Mouse (Mus musculus): Measurements from ENCODE around the gene Hps1.

The Hps1 gene

DNA sequence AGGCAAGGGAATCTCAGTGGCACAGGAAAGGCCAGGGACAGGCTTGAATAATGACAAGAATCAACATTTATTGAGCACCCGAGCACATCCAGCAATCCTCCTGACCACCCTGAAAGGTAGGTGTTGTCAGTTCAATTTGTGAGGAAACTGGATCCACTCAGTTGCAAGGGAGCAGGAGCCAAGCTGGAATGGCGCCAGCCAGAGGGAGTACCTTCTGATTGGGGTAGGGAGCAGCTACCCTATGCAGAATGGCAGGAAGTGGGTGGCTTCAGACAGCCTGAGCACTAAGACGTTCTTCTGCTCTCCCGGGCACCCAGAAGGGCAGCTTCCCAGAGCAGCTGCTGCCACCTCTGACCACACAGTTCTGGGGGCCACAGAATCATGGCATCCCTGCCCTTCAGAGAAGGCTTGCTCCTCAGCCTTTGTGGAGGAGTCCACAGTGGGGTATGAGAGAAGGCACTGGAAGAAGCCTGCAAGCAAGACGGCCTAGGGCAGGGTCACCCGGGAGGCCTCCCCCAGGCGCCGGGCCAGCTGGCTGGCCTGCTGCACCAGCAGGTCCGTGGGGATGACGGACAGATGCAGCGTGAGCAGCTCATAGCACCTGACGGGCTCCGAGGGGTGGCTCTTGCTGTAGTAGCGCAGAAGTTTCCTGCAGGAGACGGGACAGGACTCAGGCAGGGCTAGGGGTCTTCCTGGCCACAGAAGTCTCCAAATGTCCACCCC is 24.5 kb downstream of the Hps1 start:
- no peak for DNase-seq (ENCODE audit: extremely low read depth, low read depth)

DNA sequence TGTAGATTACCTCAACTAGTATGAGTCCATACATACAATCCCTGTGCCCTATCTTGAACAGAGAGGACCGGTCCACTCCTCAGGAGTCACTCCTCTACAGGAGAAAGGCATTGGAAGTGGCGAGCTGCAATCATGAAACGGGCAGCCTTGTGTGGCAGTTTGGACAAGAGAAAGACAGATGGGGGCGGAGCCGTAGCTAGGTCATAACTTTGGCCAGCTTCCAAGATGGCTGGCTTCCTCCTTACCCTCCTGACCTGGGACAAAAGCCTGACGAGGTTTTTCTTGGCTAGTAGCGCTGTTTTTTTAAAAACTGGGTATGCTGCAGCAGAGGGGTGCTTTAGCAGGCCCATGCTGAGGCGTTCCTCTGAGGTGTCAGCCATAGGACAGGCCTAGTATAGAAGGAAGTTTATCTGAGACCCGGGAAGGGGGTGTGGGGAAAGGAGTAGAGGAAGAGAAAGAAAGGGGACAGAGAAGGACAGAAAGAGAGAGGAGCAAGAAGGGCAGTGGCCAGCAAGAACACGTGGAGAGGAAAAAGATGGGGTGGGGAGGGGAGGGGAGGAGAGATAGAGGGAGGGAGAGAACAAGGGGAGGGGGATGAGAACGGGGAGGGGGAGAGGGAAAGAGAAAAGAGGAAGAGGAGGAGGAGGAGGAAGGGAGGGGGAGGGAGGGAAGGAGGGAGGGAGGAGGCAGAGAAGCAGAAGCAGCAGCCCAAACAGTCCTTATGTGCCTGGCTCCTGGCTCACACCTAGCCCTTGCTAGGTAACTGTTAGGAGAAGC is 26.4 kb downstream of the Hps1 start:
- DNase-seq (ENCODE audit: extremely low read depth, low read depth) = peak; percentile 91

DNA sequence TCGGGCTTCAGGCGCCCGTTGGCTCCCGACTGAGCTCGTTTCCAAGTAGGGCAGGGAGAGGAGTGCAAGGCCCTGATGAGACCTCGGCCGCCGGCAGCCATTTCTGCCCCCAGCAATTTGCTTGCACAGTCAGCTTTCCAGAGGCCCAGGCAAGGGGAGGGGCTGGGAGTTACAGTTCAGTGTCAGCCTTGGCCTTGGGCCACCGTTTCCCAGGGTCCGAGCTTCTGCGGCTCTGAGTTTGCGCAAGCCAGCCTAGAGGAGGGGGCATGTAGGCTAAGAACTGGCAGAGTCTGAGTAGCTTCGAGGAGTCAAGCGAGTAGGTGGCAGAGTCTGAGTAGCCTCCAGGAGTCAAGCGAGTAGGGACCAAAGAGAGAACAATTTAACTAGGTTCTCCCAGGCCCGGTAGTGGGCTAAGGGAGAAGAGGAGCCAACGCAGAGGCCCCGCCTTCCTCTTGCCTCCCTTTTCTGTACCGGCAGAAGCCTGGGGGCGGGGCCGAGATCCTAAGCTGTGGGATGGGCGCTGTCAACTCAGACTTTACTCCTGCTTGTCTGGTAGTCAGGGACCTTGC is 27.3 kb downstream of the Hps1 start, which contains the start of gene Pyroxd2:
Gene Pyroxd2, minus strand, starts transcription at position 413 of the 569 bp plus-strand sequence.
- DNase-seq (ENCODE audit: extremely low read depth, low read depth) = peak; percentile 87

DNA sequence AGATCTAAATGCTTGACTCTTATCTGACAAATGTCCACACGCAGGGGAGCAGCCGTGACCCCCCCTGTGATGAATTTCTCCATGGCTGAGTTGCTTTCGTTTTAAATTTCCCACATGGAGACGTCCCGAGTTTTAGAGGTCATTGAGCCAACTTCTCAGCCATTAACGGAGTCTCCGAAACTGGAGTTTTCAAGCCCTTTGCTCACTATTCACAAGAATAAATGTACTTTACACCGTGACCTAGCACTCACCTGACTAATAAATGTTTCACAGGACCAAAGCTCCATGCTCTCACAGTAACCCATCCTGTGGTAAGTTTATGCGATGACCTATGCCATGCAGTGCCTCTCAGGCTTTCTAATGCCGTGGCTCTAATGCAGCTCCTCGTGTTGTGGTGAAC is 29.6 kb downstream of the Hps1 start:
- no peak for DNase-seq (ENCODE audit: extremely low read depth, low read depth)

DNA sequence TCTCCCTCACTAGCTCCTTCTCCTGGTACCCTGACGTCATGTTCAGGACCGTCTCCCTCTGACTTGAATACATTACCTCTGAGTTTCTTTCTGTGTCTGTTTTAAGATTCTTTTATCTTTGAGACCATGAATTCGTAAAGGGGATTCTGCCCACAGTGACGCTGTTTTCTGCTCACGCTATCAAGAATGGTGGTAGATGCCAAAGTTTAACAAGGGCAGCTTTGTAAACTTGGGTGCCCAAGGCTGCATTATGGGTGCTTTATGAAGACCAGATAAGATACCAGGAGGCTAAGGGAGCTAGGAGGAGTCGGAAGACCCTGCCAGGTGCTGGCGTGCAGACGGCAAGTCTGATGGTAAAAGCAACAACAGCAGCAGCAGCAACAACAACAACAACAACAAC is 33.1 kb downstream of the Hps1 start:
- DNase-seq (ENCODE audit: extremely low read depth, low read depth) = no peak

DNA sequence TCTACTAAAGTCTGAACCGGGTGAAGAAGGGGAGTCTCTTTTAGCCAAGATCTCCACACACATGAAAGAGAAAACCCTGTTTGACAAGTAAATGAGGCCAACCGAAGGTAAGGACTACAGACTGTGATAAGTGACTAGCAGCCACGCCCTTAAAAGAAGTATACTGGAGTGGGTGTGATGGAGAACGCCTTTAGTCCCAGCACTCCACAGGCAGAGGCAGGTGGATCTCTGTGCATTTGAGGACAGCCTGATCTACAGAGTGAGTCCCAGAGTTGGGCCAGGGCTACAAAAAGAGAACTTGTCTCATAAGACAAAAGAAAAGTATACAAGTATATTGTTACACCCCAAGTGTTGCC is 33.9 kb downstream of the Hps1 start:
- no peak for DNase-seq (ENCODE audit: extremely low read depth, low read depth)

DNA sequence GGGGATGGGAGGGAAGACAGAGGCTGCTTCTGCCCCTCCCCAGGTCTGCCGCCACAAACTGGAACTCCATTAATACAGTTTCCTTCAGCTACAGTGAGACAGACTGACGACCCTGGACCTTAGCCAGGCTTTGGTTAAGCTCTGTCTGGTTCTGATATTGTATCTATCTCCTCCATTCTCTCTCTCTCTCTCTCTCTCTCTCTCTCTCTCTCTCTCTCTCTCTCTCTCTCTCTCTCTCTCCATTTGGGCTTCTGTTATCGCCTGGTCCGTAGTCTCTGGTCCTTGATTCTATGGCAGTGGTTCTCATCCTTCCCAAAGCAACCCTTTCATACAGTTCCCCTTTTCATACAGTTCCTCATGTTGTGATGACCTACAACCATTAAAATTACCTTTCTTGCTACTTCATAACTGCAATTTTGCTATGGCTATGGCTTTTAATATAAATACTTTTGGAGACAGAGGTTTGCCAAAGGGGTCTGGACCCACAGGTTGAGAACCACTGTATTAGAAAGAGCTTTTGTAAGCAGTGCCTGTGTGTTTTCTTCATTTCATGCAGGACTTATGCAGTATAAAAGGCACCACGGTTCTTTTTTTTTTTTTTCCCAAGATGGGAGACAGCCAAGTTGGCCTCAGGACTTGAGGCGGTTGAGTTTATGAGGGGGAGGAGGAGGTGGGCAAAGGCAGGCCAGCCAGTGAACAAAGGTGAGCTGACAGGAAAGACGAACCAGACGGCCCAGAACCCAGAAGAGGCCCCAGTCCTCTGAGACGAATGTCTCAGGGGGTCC is 34.5 kb downstream of the Hps1 start:
- DNase-seq (ENCODE audit: extremely low read depth, low read depth) = peak; percentile 92

DNA sequence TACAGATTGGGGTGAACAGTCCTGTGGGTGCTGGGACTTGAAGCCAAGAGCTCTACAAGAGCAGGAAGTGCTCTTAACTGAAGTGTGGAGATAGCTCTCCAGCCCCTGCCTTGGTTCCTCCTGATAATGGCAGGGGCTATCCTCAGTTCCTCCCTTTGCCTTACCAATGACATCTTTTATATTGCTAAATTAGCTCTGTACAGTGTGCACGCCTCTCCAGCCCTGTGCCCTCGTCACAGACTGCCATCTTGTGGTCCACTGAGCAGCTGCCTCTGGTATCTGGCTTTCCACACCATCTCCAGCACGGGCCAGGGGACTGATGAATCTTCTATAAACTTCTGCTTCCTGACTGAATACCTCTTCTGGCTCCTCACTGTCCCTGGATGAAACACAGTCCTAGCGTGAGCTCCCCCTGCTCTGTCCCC is 35.6 kb downstream of the Hps1 start:
- DNase-seq (ENCODE audit: extremely low read depth, low read depth) = peak; percentile 99

DNA sequence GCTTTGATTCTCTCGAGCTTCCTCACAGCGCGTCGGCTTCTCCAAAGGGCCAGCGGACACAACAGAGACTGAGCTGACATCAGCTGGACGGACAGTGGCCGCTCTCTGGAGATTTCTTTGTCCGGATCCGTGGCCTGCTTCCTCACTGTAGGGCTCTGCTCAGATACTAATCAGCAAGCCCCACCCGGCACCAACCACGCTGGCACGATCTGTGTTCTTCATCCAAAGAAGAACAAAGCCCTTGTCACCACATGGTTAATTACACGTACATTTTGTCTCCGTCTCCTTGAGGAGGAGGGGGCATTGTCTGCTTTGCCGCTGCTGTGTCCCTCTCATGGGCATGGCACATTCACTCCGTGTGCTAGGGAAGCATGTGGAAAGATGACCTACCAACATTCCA is 36.5 kb downstream of the Hps1 start:
- DNase-seq (ENCODE audit: extremely low read depth, low read depth) = no peak

DNA sequence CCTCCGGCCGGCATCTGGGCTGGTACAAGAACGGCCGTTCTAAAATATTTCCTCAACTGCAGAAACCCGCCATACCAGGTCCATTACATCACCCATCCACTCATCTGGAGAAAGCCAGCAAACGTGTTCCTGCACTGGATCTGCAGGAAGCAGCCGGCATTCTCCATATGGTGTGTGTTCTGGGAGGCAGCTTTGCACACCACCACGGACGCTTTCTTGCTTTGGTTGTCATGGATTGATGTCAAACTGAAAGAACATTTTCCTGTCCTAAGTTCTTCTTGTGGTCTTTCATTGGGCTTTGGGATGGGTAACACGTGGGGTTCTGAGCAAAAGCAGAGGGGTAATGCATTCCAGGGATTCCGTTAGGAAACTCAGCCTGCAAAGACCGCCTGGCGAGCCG is 37.9 kb downstream of the Hps1 start:
- no peak for DNase-seq (ENCODE audit: extremely low read depth, low read depth)

DNA sequence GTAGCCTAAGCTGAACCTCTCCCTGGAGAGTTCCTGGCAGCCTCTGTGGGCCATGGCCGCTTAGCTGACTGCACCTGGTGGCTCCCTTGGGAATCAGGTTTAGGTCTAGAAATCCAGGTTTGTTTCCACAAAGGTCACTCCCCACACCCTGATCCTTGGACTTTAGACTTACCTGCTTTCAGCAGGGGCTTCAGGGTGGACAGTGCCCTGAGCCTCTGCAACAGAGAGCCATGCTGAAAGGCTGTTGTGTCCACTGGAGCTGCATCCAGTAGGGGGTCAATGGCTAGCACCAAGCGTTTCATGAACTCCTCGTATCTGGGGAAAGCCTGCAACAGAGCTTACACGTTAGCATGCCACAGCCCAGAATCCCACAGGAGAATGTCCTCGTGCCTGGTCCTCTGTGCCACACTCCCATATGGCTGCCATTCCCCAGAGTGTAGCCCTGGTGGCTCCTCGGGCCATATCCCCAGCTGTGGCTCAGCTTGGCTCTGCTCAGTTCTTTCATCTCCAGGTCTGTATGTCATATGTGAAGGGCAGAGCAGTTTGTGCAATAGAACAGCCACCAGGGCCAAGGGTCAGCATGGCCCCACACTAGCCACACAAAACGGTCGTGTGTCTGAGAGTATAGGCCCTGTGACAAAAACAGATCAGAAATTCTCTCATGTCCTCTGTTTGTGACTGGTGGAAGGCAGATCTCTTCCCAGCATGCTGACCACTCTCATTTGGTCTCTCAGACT is 39.4 kb downstream of the Hps1 start:
- DNase-seq (ENCODE audit: extremely low read depth, low read depth) = no peak

DNA sequence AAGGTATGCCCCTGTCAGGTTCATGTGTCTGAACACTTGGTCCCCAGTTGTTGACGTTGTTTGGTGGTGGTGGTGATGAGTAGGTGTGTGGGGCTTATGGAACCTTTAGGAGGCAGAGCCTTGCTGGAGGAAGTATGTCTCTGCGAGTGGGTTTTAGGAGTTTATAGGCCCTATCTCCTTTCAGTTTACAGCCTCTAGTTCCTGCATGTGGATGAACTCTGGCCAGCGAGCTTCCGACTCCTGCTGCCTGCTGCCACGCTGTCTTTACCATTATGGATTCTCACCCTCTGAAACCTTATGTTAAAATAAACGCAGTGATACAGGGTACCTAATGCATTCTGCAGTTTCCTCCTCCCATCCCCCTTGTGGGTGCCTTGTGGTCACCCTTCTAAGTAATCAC is 40.0 kb downstream of the Hps1 start:
- peak; percentile 84 for DNase-seq (ENCODE audit: extremely low read depth, low read depth)

DNA sequence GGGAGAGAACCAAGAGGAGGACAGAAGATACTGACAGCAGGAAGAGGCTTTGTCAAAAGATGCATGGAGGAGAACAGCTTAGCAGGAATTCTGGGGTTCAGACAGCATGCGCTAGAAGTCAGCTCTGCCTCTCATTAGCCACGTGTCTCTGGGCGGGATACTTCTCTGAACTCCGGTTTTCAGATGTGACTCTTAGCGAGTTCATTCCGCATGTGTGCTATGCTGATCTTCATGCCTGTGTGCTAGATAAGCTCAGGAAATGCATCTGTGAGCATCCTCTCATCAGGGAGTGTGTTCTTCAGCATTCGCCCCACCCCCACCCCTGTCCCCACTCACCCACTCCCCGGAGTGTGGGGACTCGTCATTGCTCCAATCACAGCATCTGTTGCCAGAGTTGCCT is 42.0 kb downstream of the Hps1 start:
- DNase-seq (ENCODE audit: extremely low read depth, low read depth) = no peak

DNA sequence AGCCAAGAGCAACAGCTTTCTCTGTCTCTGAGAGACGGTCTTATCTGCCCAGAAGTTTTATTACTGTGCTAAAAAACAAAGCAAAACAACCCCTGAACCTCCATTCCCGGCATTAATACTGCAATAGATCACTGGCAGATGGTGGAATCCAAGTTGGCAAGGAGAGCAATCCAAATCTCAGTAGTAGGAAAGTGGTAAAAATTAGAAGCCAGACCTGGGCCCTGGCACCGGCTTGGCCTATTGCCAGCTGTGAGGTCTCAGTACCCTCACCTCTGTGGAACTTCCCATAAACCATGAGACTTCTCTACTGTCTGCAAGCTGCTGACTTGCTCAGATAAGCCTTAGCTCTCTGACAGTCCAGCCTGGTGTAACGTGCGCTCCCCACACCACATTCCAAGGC is 44.8 kb downstream of the Hps1 start:
- peak; percentile 79 for DNase-seq (ENCODE audit: extremely low read depth, low read depth)

DNA sequence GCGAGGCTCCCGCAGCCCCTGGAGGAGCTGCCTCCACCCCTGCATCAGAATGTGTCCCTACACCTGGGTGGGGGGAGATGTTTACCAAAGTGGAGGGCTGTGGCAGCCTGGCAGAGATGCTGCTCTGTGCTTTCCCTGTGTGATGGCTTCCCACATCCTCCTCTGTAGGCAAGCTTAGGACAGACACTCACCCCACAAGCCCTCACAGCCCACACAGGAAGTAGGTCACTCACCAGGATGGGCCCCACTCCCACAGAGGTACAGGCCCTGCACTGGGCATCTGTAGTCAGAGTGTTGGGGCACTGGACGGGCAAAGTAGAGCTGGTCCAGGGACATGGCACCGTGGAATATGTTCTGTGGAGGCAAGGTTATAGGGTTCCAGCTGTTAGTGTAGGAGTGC is 52.4 kb downstream of the Hps1 start:
- DNase-seq (ENCODE audit: extremely low read depth, low read depth) = no peak

DNA sequence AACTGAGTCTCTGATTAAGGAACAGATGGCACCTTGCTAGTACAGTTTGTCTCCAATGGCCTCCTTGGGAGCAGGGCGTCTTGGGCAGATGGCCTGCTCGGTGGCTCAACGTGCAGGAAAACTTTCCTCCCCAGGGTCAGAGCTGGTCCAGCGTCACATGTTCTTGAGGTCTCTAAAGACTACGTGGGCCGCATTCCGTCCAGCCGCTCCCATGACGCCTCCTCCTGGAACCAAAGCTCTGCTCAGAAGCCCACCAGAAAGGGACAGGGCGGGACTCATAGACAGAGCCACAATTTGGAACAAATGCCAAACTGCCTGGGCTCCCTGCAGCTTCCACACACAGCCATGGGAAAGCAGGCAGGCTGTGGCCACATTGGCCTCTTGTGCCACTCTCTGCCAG is 53.0 kb downstream of the Hps1 start:
- DNase-seq (ENCODE audit: extremely low read depth, low read depth) = no peak

DNA sequence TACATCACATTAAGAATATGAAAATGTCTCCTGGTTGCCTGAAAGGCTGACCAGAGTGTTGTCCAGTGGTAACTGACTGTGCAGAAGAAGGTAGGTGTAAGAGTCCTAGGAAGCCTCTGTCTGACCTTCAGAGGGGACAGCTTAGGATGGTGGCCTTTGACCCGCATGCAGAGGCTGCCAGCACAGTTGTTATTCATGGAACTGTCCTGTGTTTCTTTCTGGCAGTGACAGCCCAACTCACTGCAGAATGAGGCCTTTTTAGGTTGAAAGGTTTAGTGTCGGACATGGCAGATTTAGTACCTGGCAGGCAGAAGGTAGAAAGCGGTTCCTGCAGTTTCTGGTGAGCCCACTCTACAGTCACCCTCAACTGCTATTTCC is 53.8 kb downstream of the Hps1 start:
- no peak for DNase-seq (ENCODE audit: extremely low read depth, low read depth)

DNA sequence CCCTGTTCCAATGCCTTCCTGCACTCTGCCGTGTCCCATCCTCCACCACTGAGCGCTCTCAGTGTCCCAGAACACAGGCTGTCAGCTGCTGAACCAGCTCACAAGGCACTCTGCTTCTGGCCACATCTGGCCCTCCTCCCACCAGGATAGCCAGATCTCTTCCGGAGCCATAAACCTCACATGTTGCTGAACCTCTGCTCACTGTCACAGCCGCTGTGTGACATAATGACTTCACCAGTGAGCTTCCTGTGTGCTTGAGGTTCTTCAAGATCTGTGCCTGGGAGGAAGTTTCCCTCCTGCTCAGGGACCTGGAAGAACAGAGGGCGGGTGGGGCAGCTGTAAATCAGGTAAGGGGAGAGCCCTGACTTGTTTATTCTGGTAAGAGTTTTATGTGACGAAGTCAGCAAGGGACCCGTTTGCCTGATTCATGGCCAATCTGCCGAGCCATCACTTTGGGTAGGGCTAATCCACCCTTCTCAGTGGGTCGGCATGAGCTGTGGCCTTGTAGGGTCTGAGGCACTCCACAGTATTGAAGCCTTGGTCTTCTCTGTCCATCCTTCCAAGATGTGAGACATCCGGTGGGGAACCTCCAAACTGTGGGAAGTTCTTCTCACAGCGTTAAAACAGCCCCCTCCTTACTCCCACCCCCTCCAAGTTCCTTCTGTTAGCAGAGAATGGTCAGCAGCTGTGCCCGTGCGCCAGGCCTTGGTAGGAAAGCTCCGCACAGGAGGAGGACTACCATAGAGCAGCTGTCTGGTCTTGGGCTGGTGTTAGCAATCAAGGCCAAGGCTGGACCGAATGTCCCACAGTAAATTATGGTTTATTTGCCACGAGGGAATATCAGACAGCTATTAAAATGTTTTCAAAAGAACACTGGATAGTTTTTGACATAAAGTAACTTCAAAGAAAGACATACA is 54.5 kb downstream of the Hps1 start:
- DNase-seq (ENCODE audit: extremely low read depth, low read depth) = no peak

DNA sequence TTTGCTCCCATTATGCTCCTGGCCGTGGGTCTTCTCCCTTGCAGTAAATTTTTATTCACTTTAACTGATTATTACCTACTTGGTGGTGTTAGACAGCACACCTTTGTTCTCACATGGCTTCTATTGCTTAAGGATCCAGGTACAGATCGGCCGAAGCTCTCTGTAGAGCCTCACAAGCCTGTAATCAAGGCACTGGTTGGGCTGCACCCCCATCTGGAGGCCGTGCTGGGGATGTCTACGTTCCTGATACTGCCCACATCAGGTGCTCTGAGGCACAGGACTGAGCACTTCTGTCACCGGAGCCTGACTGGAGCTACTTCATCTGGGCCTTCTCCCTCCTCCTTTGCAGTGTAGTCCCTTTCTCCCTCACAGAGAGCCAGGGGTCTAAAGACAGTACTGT is 56.5 kb downstream of the Hps1 start:
- no peak for DNase-seq (ENCODE audit: extremely low read depth, low read depth)

DNA sequence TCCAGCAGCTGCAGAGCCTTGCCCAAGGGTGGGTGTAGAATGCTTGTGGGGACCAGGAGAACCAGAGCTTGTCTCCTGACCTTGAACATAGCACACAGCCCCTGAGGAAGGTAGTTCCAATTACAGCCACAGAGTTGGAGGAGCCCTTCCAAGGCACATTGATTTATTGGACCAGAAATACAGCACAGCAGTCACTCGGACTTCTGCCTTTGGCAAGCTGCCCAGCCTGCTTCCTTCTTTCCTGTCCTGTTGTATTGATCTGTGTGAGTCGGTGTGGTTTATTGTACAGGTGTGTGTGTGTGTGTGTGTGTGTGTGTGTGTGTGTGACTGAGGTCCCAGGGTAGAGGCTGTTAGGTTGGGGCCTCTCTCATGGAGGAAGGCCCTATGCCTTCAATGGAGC is 57.3 kb downstream of the Hps1 start:
- DNase-seq (ENCODE audit: extremely low read depth, low read depth) = no peak

All from MEL-GATA-1-ER (cell line).